Mouse (Mus musculus): Measurements from ENCODE around the gene Rilpl1. TPM values are rescaled to one million over a fixed set of nuclear protein-coding genes. Genes with fewer than 3 reads are reported as not detected.
"Not testable (repeated sequence)": the region's sequence is repeated elsewhere in the genome, so short reads cannot be mapped to it uniquely, and the experiment has no call there.

Rilpl1 gene
- total RNA-seq, 1 experiment from 2014 or later, result 17.7 TPM

GRCm38 (mm10) chr5:124529697-124530096, 1.5 kb downstream of the Rilpl1 start:
- DNase-seq, result no peak

GRCm38 (mm10) chr5:124529191-124529651, 2.0 kb downstream of the Rilpl1 start:
- DNase-seq, result peak; percentile 16

GRCm38 (mm10) chr5:124528791-124529190, 2.4 kb downstream of the Rilpl1 start:
- DNase-seq, result no peak

- no peak for DNase-seq
Measured at GRCm38 (mm10) chr5:124528351-124528750, 2.8 kb downstream of the Rilpl1 start.

GRCm38 (mm10) chr5:124524943-124525342, 6.2 kb downstream of the Rilpl1 start:
- no peak for DNase-seq

GRCm38 (mm10) chr5:124523032-124523431, 8.2 kb downstream of the Rilpl1 start:
- DNase-seq, result no peak

GRCm38 (mm10) chr5:124521588-124521987, 9.6 kb downstream of the Rilpl1 start:
- DNase-seq, result no peak

GRCm38 (mm10) chr5:124518648-124519047, 12.5 kb downstream of the Rilpl1 start:
- DNase-seq, result no peak

- no peak for DNase-seq
Measured at GRCm38 (mm10) chr5:124515789-124516188, 15.4 kb downstream of the Rilpl1 start.

- DNase-seq, result no peak
Measured at GRCm38 (mm10) chr5:124510536-124511050, 20.6 kb downstream of the Rilpl1 start.

GRCm38 (mm10) chr5:124509742-124510237, 21.4 kb downstream of the Rilpl1 start:
- DNase-seq, result no peak

GRCm38 (mm10) chr5:124509200-124509599, 22.0 kb downstream of the Rilpl1 start:
- no peak for DNase-seq

- no peak for DNase-seq
Measured at GRCm38 (mm10) chr5:124506731-124507359, 24.3 kb downstream of the Rilpl1 start.

- DNase-seq, result no peak
Measured at GRCm38 (mm10) chr5:124505235-124505634, 26.0 kb downstream of the Rilpl1 start.

- DNase-seq, result no peak
Measured at GRCm38 (mm10) chr5:124503742-124504141, 27.4 kb downstream of the Rilpl1 start.

- no peak for DNase-seq
Measured at GRCm38 (mm10) chr5:124501541-124501940, 29.6 kb downstream of the Rilpl1 start.

- DNase-seq, result no peak
Measured at GRCm38 (mm10) chr5:124500573-124500972, 30.6 kb downstream of the Rilpl1 start.

- not testable (repeated sequence) for DNase-seq
Measured at GRCm38 (mm10) chr5:124500037-124500436, 31.2 kb downstream of the Rilpl1 start.

GRCm38 (mm10) chr5:124499001-124499400, 32.2 kb downstream of the Rilpl1 start:
- DNase-seq, result no peak

GRCm38 (mm10) chr5:124498221-124498876, 32.8 kb downstream of the Rilpl1 start:
- DNase-seq, result peak; percentile 28

- no peak for DNase-seq
Measured at GRCm38 (mm10) chr5:124496614-124497514, 34.3 kb downstream of the Rilpl1 start.

GRCm38 (mm10) chr5:124495547-124495946, 35.6 kb downstream of the Rilpl1 start:
- no peak for DNase-seq
